Mouse (Mus musculus) CH12.LX (cell line): ENCODE measurements around the gene Rps6. TPM values are rescaled to one million over a fixed set of nuclear protein-coding genes. Genes with fewer than 3 reads are reported as not detected.

Experiments used
- DNase-seq: peaks from one replicate; pipeline ENCODE4 v3.0.0-alpha.2; 2013; ENCODE audit errors: extremely low read depth
- H3K27ac ChIP-seq: 2 replicates; pipeline ENCODE4 v1.5.1; 2012; ENCODE audit warnings: low read depth, mild to moderate bottlenecking, control low read depth, moderate library complexity; ENCODE audit not compliant: insufficient read depth
- H3K27me3 ChIP-seq: replicated peaks from 2 replicates; pipeline ENCODE3; 2012; ENCODE audit warnings: inconsistent platforms
- H3K36me3 ChIP-seq, 2 experiments: replicated peaks in 1 of 2; 2 replicates each; pipeline versions ENCODE3 to v1.6.1; 2012; ENCODE audit warnings: inconsistent platforms in 1 of 2, low read length in 1 of 2, mild to moderate bottlenecking in 1 of 2, mixed read lengths in 1 of 2, moderate library complexity in 1 of 2; ENCODE audit not compliant: control insufficient read depth in 1 of 2, insufficient read depth in 1 of 2
- H3K4me1 ChIP-seq, 2 experiments: 2 replicates each; pipeline ENCODE4 v1.6.1; 2012; ENCODE audit warnings: inconsistent platforms in 1 of 2, moderate library complexity in 1 of 2; ENCODE audit not compliant: insufficient read depth in 2 of 2, control insufficient read depth in 1 of 2
- H3K4me2 ChIP-seq: 2 replicates; pipeline ENCODE4 v1.6.1; 2012; ENCODE audit warnings: low read depth, mild to moderate bottlenecking, control low read depth; ENCODE audit not compliant: poor library complexity, insufficient read depth, severe bottlenecking
- H3K4me3 ChIP-seq, 3 experiments: fragments of 150-350 bp in 1 of 3; sonication (generic) in 1 of 3; replicated peaks in 1 of 3; 2 replicates each; pipeline versions ENCODE3 to v1.5.1; 2011 to 2012; ENCODE audit warnings: low read depth in 2 of 3, low read length in 2 of 3, mild to moderate bottlenecking in 2 of 3, moderate library complexity in 2 of 3, control low read depth in 1 of 3, improper control_type of control experiment in 1 of 3, inconsistent platforms in 1 of 3, mixed read lengths in 1 of 3; ENCODE audit not compliant: poor library complexity in 1 of 3
- H3K79me2 ChIP-seq: replicated peaks from 2 replicates; pipeline ENCODE4 v1.6.1; 2012; ENCODE audit warnings: mild to moderate bottlenecking, moderate library complexity; ENCODE audit not compliant: control insufficient read depth, poor library complexity, insufficient read depth, severe bottlenecking; ENCODE audit errors: extremely low read depth
- H3K9ac ChIP-seq: 2 replicates; pipeline ENCODE4 v1.6.1; 2012; ENCODE audit warnings: low read depth, mild to moderate bottlenecking, control low read depth, moderate library complexity; ENCODE audit not compliant: insufficient read depth
- H3K9me3 ChIP-seq: replicated peaks from 2 replicates; pipeline ENCODE3; 2012; ENCODE audit warnings: low read length, inconsistent platforms, mixed read lengths
- BHLHE40 ChIP-seq: IDR thresholded peaks from 2 replicates; pipeline ENCODE4 v1.6.1; 2011; ENCODE audit warnings: mild to moderate bottlenecking, low read depth, low read length, improper control_type of control experiment
- CHD1 ChIP-seq: IDR thresholded peaks from 2 replicates; pipeline ENCODE4 v1.6.1; 2012; ENCODE audit warnings: low read depth, low read length, improper control_type of control experiment, inconsistent platforms
- CHD2 ChIP-seq: IDR thresholded peaks from 2 replicates; pipeline ENCODE4 v1.6.1; 2011; ENCODE audit warnings: low read length, improper control_type of control experiment
- CTCF ChIP-seq, 2 experiments: IDR thresholded peaks in 1 of 2; conservative IDR thresholded peaks in 1 of 2; 2 replicates each; pipeline ENCODE4 v1.5.1; 2011 to 2012; ENCODE audit warnings: low read depth in 2 of 2, low read length in 2 of 2, improper control_type of control experiment in 1 of 2, inconsistent platforms in 1 of 2, mild to moderate bottlenecking in 1 of 2, moderate library complexity in 1 of 2
- ELF1 ChIP-seq: IDR thresholded peaks from 2 replicates; pipeline ENCODE4 v1.6.1; 2014; ENCODE audit warnings: low read depth, mild to moderate bottlenecking, inconsistent platforms, low read length, improper control_type of control experiment
- GABPA ChIP-seq: IDR thresholded peaks from 2 replicates; pipeline ENCODE4 v1.6.1; 2012; ENCODE audit warnings: low read depth, low read length, improper control_type of control experiment, inconsistent platforms; ENCODE audit not compliant: insufficient replicate concordance
- JUND ChIP-seq: conservative IDR thresholded peaks from 2 replicates; pipeline ENCODE4 v1.6.1; 2011; ENCODE audit warnings: low read depth, low read length, improper control_type of control experiment
- MAX ChIP-seq: IDR thresholded peaks from 2 replicates; pipeline ENCODE4 v1.6.1; 2011; ENCODE audit warnings: low read length, improper control_type of control experiment
- NELFE ChIP-seq: IDR thresholded peaks from 2 replicates; pipeline ENCODE4 v1.6.1; 2011; ENCODE audit warnings: low read depth, low read length, improper control_type of control experiment
- NRF1 ChIP-seq: IDR thresholded peaks from 2 replicates; pipeline ENCODE4 v1.6.1; 2014; ENCODE audit warnings: low read depth, mild to moderate bottlenecking, inconsistent platforms, low read length, improper control_type of control experiment, moderate library complexity
- POLR2A ChIP-seq: IDR thresholded peaks from 2 replicates; pipeline ENCODE4 v1.6.1; 2011; ENCODE audit warnings: low read depth, mild to moderate bottlenecking, improper control_type of control experiment, low read length
- POLR2AphosphoS2 ChIP-seq: IDR thresholded peaks from 2 replicates; pipeline ENCODE4 v1.6.1; 2011; ENCODE audit warnings: low read depth, low read length, improper control_type of control experiment
- RAD21 ChIP-seq: IDR thresholded peaks from 2 replicates; pipeline ENCODE4 v1.6.1; 2011; ENCODE audit warnings: low read depth, mild to moderate bottlenecking, low read length, improper control_type of control experiment, moderate library complexity
- SIN3A ChIP-seq: IDR thresholded peaks from 2 replicates; pipeline ENCODE4 v1.6.1; 2012; ENCODE audit warnings: low read length, improper control_type of control experiment, inconsistent platforms
- SMC3 ChIP-seq: IDR thresholded peaks from 2 replicates; pipeline ENCODE4 v1.6.1; 2011; ENCODE audit warnings: low read depth, low read length, improper control_type of control experiment
- TCF12 ChIP-seq: IDR thresholded peaks from 2 replicates; pipeline ENCODE4 v1.6.1; 2014; ENCODE audit warnings: low read depth, mild to moderate bottlenecking, inconsistent platforms, low read length, improper control_type of control experiment
- ZKSCAN1 ChIP-seq: IDR thresholded peaks from 2 replicates; pipeline ENCODE4 v1.6.1; 2012; ENCODE audit warnings: low read depth, inconsistent platforms, low read length, improper control_type of control experiment, borderline replicate concordance
- dilution Hi-C: fragments of 300-500 bp; cut with MboI; formaldehyde crosslinking; loops from 2 replicates; pipeline ENCODE4 v1.14.3; 2020; ENCODE audit warnings: low sequenced_read_pairs; ENCODE audit not compliant: extremely low pct_unique_long_range_greater_than_20kb, extremely low pct_ligation_motif_present
- in situ Hi-C: fragments of 300-500 bp; cut with MboI; formaldehyde crosslinking; loops from 3 replicates; pipeline ENCODE4 v1.14.3; 2019; ENCODE audit warnings: low sequenced_read_pairs, low pct_ligation_motif_present, low pct_unique_long_range_greater_than_20kb, mixed read lengths
- polyA plus RNA-seq: library from polyadenylated mRNA; unstranded; fragments of >175 nt; gene quantifications from 2 replicates; pipeline ENCODE4 v1.2.1, GENCODE M21; 2012; ENCODE audit warnings: low read depth; ENCODE audit not compliant: insufficient read length
- total RNA-seq, 2 experiments: library from RNA; depleted of rRNA; stranded (reverse); fragments of 300-350 nt in 1 of 2; fragments of >200 nt in 1 of 2; gene quantifications; 2 replicates each; pipeline ENCODE4 v1.2.3; 2012 to 2014

The Rps6 gene
- total and polyA plus RNA-seq, 3 experiments = 2,128 to 3,826 (median 3,137) TPM

GRCm38 (mm10) chr4:86902351-86902750 is 45.1 kb upstream of the Rps6 start:
- Histone ChIP-seq H3K4me2 (no peak overlapping the region), H3K4me3 (no peak overlapping the region), H3K27me3 (no peaks in the 10 kb centered on the region), H3K36me3 (no peaks in the 10 kb centered on the region), H3K9ac (no peak overlapping the region), H3K27ac (no peak overlapping the region), H3K79me2 (no peaks in the 10 kb centered on the region)
- in situ Hi-C loops = no loop called here
- DNase-seq = no peak
- TF ChIP-seq SIN3A (no peak), CHD1 (no peak), CHD2 (no peak), NRF1 (no peak)
- TF ChIP-seq, all 38 proteins: peak for 0
- dilution Hi-C loops = no loop called here
- no peaks in the 10 kb centered on the region for H3K9me3 ChIP-seq
- H3K4me1 ChIP-seq = no peaks in the 10 kb centered on the region

DNA sequence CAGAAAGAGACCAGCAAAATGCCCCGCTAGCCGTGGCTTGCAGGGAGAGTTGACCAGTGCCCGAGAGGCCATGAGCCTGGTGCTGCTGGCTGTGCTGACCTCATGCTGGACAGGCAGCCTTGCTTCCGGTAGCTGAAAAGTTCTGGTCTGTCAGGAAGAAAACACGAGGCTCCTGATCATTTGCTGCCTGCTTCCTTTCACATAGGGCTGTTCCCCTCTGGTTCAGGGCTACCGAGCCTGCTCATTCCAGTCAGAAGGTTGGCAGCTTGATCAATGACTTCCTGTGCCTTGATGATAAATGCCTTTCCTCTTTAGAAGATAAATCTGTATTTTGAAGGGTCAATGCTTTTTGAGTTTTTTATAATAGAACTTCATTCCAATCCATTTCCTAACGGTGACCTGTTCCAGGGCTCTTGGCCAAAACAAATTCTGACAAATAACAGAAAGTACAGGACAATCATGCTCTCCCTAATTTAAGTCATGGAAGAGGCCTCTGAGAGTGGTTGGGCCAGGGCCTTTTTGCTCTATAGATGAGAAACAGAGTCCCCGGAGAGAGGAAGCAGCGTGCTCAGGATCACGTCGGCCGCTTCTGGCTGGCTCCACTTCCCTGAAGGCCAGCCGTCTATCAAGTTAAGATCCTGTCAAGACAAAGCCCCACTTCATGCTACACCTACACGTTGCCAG is 41.7 kb upstream of the Rps6 start:
- no peak for TF ChIP-seq TCF12
- no peak for TF ChIP-seq MAX
- TF ChIP-seq JUND = no peak
- TF ChIP-seq CHD1 = no peak
- no peak for TF ChIP-seq SIN3A
- no peak for TF ChIP-seq POLR2A
- TF ChIP-seq POLR2AphosphoS2 = no peak
- no peak for TF ChIP-seq GABPA
- TF ChIP-seq CTCF (conservative IDR thresholded peaks at IDR 0.05 in 1 of 2, IDR thresholded peaks at IDR 0.05 in 1 of 2; ENCODE audit: low read depth in 2 of 2, low read length in 2 of 2) = no peak
- no peak for TF ChIP-seq RAD21
- dilution Hi-C loops (no loop called here), in situ Hi-C loops (no loop called here)
- H3K9ac ChIP-seq = no peak overlapping the region
- no peaks in the 10 kb centered on the region for H3K27me3 ChIP-seq
- H3K4me3 ChIP-seq = no peak overlapping the region
- H3K4me1 ChIP-seq = no peaks in the 10 kb centered on the region
- no peak overlapping the region for H3K27ac ChIP-seq
- H3K4me2 ChIP-seq = no peak overlapping the region
- no peaks in the 10 kb centered on the region for H3K9me3 ChIP-seq
- no peaks in the 10 kb centered on the region for H3K79me2 ChIP-seq
- no peaks in the 10 kb centered on the region for H3K36me3 ChIP-seq
- DNase-seq = no peak

- Histone ChIP-seq H3K9me3 (no peaks in the 10 kb centered on the region), H3K27ac (no peak overlapping the region), H3K4me3 (no peak overlapping the region), H3K4me1 (no peaks in the 10 kb centered on the region), H3K9ac (no peak overlapping the region)
- in situ Hi-C loops = no loop called here
- TF ChIP-seq NELFE = no peak
- no peak for TF ChIP-seq ZKSCAN1
- TF ChIP-seq NRF1 = no peak
- no peak for TF ChIP-seq JUND
- no peak for TF ChIP-seq ELF1
- no peak for TF ChIP-seq SIN3A
- no peak for TF ChIP-seq MAX
- no peak for TF ChIP-seq SMC3
- TF ChIP-seq BHLHE40 = no peak
- TF ChIP-seq, all 38 proteins: peak for 0
- no peaks in the 10 kb centered on the region for H3K27me3 ChIP-seq
- H3K36me3 ChIP-seq = no peaks in the 10 kb centered on the region
- no peak overlapping the region for H3K4me2 ChIP-seq
- no peaks in the 10 kb centered on the region for H3K79me2 ChIP-seq
- DNase-seq = no peak
- dilution Hi-C loops = no loop called here
Observed at GRCm38 (mm10) chr4:86897411-86897810, 40.2 kb upstream of the Rps6 start.
